Mouse (Mus musculus) cerebellum, adult 2 months (tissue): ENCODE results near the gene Grik4.

ENCODE experiments used
- CTCF ChIP-seq: fragments of 200-500 bp; IDR thresholded peaks from 2 replicates; pipeline ENCODE4 v1.5.1; 2011; ENCODE audit warnings: low read depth, mild to moderate bottlenecking, control low read depth, low read length, moderate library complexity, borderline replicate concordance; ENCODE audit not compliant: insufficient read depth
- POLR2A ChIP-seq: fragments of 200-500 bp; IDR thresholded peaks from 2 replicates; pipeline ENCODE4 v1.6.1; 2011; ENCODE audit warnings: low read length, control low read depth, borderline replicate concordance; ENCODE audit not compliant: insufficient read depth

DNA sequence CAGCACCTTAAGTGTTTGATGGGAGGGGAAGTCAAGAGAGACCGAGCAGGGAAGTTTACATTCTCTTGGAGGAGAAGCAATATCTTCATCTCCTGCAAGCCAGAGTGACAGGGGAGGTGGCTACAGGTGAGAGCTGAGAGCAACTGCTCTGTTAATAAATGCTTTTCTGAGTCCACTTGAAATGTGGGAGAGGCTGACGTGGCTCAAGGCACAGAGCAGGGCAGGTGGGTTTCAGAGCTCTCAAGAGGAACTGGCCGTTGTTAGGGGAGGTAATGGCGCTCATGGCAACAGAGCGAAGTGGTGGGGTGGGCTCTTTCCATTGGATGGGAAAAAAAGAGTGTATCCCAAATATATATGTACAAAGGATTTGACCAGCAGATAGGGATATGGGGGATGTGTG, 242.6 kb downstream of the Grik4 start:
- TF ChIP-seq CTCF (no peak), POLR2A (no peak)
